Mouse (Mus musculus) liver, adult 2 months (tissue): ENCODE results near the gene Mogat1. TPM values are rescaled to one million over a fixed set of nuclear protein-coding genes. Genes with fewer than 3 reads are reported as not detected.

Experiments
- DNase-seq: peaks from one replicate; pipeline ENCODE4 v3.0.0-alpha.2; 2011; ENCODE audit warnings: low read depth, low spot score; ENCODE audit errors: extremely low read depth
- H3K27ac ChIP-seq: fragments of 200-500 bp; replicated peaks from 2 replicates; pipeline ENCODE4 v1.5.1; 2012; ENCODE audit warnings: low read depth, mild to moderate bottlenecking, control low read depth, inconsistent platforms, low read length; ENCODE audit not compliant: insufficient read depth
- H3K27me3 ChIP-seq: fragments of 200-500 bp; 2 replicates; pipeline ENCODE4 v1.6.1; 2012; ENCODE audit warnings: mild to moderate bottlenecking, moderate library complexity, low read length, inconsistent platforms; ENCODE audit not compliant: control insufficient read depth, insufficient read depth
- H3K36me3 ChIP-seq: fragments of 200-500 bp; 2 replicates; pipeline ENCODE4 v1.6.1; 2012; ENCODE audit warnings: low read length, inconsistent platforms; ENCODE audit not compliant: control insufficient read depth, insufficient read depth
- H3K4me1 ChIP-seq: fragments of 200-500 bp; 2 replicates; pipeline ENCODE4 v1.6.1; 2011; ENCODE audit warnings: low read length; ENCODE audit not compliant: control insufficient read depth, insufficient read depth
- H3K4me3 ChIP-seq: fragments of 200-500 bp; 2 replicates; pipeline ENCODE4 v1.5.1; 2011; ENCODE audit warnings: low read depth, mild to moderate bottlenecking, control low read depth, low read length, moderate library complexity; ENCODE audit not compliant: insufficient read depth
- H3K79me2 ChIP-seq: fragments of 200-500 bp; 2 replicates; pipeline ENCODE4 v1.6.1; 2012; ENCODE audit warnings: inconsistent platforms, mild to moderate bottlenecking, low read length, moderate library complexity; ENCODE audit not compliant: control insufficient read depth, insufficient read depth
- H3K9ac ChIP-seq: fragments of 200-500 bp; 2 replicates; pipeline ENCODE4 v1.6.1; 2012; ENCODE audit warnings: low read depth, mild to moderate bottlenecking, control low read depth, inconsistent platforms, low read length
- CTCF ChIP-seq: fragments of 200-500 bp; IDR thresholded peaks from 2 replicates; pipeline ENCODE4 v1.5.1; 2011; ENCODE audit warnings: low read depth, low read length, control low read depth
- POLR2A ChIP-seq: fragments of 200-500 bp; IDR thresholded peaks from 2 replicates; pipeline ENCODE4 v1.6.1; 2011; ENCODE audit warnings: low read length, control low read depth; ENCODE audit not compliant: insufficient read depth; ENCODE audit errors: extremely low read depth
- WGBS: fragments of 180-500 bp; shearing (Covaris S2); methylation state at CpG from one replicate; pipeline ENCODE4 v1.1.7; 2018; 5-methylcytosine and 5-hydroxymethylcytosine counted together
- polyA plus RNA-seq: library from polyadenylated mRNA; depleted of rRNA; stranded (reverse); fragments of >200 nt; gene quantifications from 2 replicates; pipeline ENCODE4 v1.2.3, GENCODE M21; 2012
- total RNA-seq: library from RNA; depleted of rRNA; stranded (reverse); fragments of >200 nt; gene quantifications from 2 replicates; pipeline ENCODE4 v1.2.3, GENCODE M21; 2014

Mogat1 gene
- total and polyA plus RNA-seq, 2 experiments: 0.65 to 1.0 TPM

DNA sequence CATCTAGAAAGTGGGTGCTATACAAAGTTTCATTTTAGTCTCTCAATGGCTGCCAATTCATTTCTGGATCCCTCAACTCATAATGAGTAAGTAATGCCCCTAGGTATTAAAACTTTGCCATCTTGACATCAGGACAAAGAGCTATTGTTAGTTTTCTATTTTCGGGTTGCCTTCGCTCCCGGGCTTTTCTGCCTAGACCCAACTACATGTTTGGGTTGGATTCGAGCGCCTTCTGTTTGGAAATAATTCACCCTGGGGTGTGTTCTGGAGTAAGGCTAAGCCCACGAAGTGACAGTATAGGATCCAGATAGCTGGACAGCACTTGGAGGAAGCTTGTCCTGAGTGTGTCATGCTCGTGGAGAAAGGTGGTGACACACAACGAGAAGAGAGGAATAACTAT lies 2.0 kb downstream of the Mogat1 start:
- TF ChIP-seq POLR2A: no peak
- TF ChIP-seq CTCF: no peak
- WGBS: 82% methylated on average over 8 of the region's 8 CpGs
- H3K9ac ChIP-seq: no peak overlapping the region

DNA sequence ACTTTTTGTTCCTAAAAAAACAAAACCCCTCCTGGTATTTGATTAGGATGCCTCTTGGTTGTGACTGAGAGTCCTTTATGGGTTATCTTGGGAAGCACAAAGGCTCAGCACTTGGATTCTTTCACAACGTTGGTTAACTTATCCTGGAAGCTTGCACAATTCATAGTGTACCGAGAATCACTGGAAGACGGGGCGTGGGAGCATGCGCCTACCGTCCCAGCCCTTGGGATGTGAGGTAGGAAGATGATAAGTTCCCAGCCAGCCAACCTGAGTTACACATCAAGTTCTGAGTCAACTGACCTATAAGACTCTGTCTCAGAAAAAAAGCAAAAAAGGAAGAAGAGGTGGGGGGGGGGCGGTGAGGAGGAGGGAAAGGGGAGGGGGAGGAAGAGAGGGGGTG lies 8.1 kb downstream of the Mogat1 start:
- WGBS: 79% methylated on average over 7 of the region's 7 CpGs
- H3K36me3 ChIP-seq: no peaks in the 10 kb centered on the region
- TF ChIP-seq CTCF: no peak
- TF ChIP-seq POLR2A: no peak
- no peaks in the 10 kb centered on the region; the same call in 1 of the 2 replicates for H3K27me3 ChIP-seq
- H3K4me1 ChIP-seq: no peaks in the 10 kb centered on the region
- H3K4me3 ChIP-seq: no peak overlapping the region
- no peak for DNase-seq
- no peaks in the 10 kb centered on the region for H3K79me2 ChIP-seq
- H3K27ac ChIP-seq: no peak overlapping the region
- H3K9ac ChIP-seq: no peak overlapping the region

More for the DNA sequence above, 2.0 kb downstream of the Mogat1 start:
- Histone ChIP-seq H3K4me3 (no peak overlapping the region), H3K27ac (no peak overlapping the region), H3K36me3 (no peaks in the 10 kb centered on the region), H3K4me1 (peaks cover 9% of the 10 kb centered on the region), H3K27me3 (no peaks in the 10 kb centered on the region), H3K79me2 (no peaks in the 10 kb centered on the region)
- no peak for DNase-seq

GRCm38 (mm10) chr1:78525189-78525886 lies 14.5 kb downstream of the Mogat1 start:
- DNase-seq: peak; percentile 60
- no peaks in the 10 kb centered on the region; the same call in 1 of the 2 replicates for H3K27me3 ChIP-seq
- no peaks in the 10 kb centered on the region for H3K4me1 ChIP-seq
- TF ChIP-seq CTCF (peak; percentile 98), POLR2A (no peak)
- H3K27ac ChIP-seq: no peak overlapping the region
- no peak overlapping the region for H3K9ac ChIP-seq
- no peaks in the 10 kb centered on the region for H3K36me3 ChIP-seq
- H3K4me3 ChIP-seq: no peak overlapping the region
- H3K79me2 ChIP-seq: no peaks in the 10 kb centered on the region
- 51% methylated on average over 23 of the region's 23 CpGs for WGBS

GRCm38 (mm10) chr1:78528356-78528755 lies 17.6 kb downstream of the Mogat1 start:
- DNase-seq: no peak
- no peaks in the 10 kb centered on the region for H3K36me3 ChIP-seq
- no peak for TF ChIP-seq POLR2A
- no peak for TF ChIP-seq CTCF
- H3K79me2 ChIP-seq: no peaks in the 10 kb centered on the region
- WGBS: 93% methylated on average over 3 of the region's 3 CpGs
- H3K9ac ChIP-seq: no peak overlapping the region
- H3K4me1 ChIP-seq: no peaks in the 10 kb centered on the region
- H3K27ac ChIP-seq: no peak overlapping the region
- H3K4me3 ChIP-seq: no peak overlapping the region
- no peaks in the 10 kb centered on the region for H3K27me3 ChIP-seq

DNA sequence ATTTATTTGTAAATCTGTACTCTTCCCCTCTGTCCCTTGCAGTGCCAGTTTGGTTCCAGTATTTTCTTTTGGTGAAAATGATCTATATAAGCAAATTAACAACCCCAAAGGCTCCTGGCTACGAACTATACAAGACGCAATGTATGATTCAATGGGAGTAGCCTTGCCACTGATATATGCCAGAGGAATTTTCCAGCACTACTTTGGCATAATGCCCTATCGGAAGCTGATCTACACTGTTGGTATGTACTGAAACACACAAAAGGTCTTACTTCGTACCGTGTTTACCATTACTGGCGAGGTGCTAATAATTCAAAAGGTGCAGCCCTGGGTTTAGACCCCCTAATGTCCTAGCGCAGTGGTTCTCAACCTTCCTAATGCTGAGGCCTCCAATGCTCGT lies 18.2 kb downstream of the Mogat1 start:
- no peak for TF ChIP-seq POLR2A
- no peak for TF ChIP-seq CTCF
- Histone ChIP-seq H3K79me2 (no peaks in the 10 kb centered on the region), H3K9ac (no peak overlapping the region), H3K27me3 (no peaks in the 10 kb centered on the region), H3K36me3 (no peaks in the 10 kb centered on the region), H3K27ac (no peak overlapping the region), H3K4me3 (no peak overlapping the region), H3K4me1 (no peaks in the 10 kb centered on the region)
- DNase-seq: no peak
- WGBS: 86% methylated on average over 8 of the region's 8 CpGs

DNA sequence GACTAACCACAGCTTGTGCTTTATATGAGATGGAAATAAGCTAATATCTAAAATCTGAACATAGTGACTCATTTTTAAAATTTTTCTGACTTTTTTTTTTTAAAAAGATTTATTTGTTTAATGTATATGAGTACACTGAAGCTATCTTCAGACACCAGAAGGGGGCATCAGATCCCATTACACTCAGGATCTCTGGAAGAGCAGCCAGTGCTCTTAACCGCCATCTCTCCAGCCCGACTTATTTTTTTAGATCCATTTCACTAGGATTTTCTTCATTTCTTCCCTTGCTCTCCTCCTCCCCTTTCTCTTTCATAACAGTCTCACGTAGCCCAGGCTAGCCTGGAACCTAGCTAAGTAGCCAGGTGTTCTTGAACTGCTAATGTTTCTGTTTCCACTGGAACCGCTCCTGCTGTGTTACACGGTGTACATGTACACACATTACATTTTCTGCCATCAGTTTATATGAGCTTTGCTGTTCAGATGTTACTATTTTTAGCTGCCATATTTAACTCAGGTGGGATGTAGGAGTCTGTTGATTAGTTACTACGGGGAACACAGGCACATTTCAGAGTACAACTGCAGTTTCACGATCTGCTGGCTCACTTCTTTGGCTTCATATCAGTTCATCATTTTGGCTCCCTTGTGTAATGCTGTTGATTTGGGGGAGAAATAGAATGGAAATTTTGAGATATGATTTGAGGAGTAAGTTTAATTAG lies 19.9 kb downstream of the Mogat1 start:
- Histone ChIP-seq H3K79me2 (no peaks in the 10 kb centered on the region), H3K4me3 (no peak overlapping the region), H3K36me3 (no peaks in the 10 kb centered on the region), H3K27ac (no peak overlapping the region), H3K4me1 (no peaks in the 10 kb centered on the region), H3K27me3 (no peaks in the 10 kb centered on the region), H3K9ac (no peak overlapping the region)
- no peak for TF ChIP-seq POLR2A
- no peak for TF ChIP-seq CTCF
- 82% methylated on average over 7 of the region's 7 CpGs for WGBS
- DNase-seq: no peak
